Mouse (Mus musculus): ENCODE results near the gene Fam221b.

GRCm38 (mm10) chr4:43653161-43654015 lies 15.6 kb downstream of the Fam221b start, which contains the start of gene Spag8:
- TF ChIP-seq CTCF (conservative IDR thresholded peaks at IDR 0.05; ENCODE audit: insufficient read depth, insufficient read length, low read depth, low read length) (no peak), POLR2A (IDR thresholded peaks at IDR 0.05; ENCODE audit: low read depth, low read length) (no peak)
